Mouse (Mus musculus): ENCODE data around the gene Clasrp.

Gene Clasrp

GRCm38 (mm10) chr7:19532240-19532639 is 72.0 kb downstream of the Clasrp start:
- DNase-seq (ENCODE audit: low spot score in 2 of 2): peak in 1 of 2 experiments; percentile 62

- no peak for DNase-seq (ENCODE audit: low spot score in 2 of 2)
These were observed 73.2 kb downstream of the Clasrp start for GRCm38 (mm10) chr7:19531077-19531476.
